Mouse (Mus musculus) yolk sac, embryonic 10.5 days (tissue): ENCODE measurements at regions not wholly inside any gene's neighbourhood (a gene's known extent, or its start where the extent isn't known, plus 50 kb on each side); places are given as distances from the start of the nearest gene placed in this dataset.

Source experiments
- DNase-seq: peaks from one replicate; pipeline ENCODE4 v3.0.0-alpha.2; 2017; ENCODE audit warnings: low spot score

GRCm38 (mm10) chr7:119250381-119250780, 66.0 kb upstream of the Gpr139 start:
- DNase-seq = no peak

- DNase-seq = no peak
Observed at GRCm38 (mm10) chr7:119244785-119245184, 60.4 kb upstream of the Gpr139 start.

- no peak for DNase-seq
Observed at GRCm38 (mm10) chr7:119236343-119236742, 51.9 kb upstream of the Gpr139 start.
